Mouse (Mus musculus) left cerebral cortex, adult 2 months (tissue): ENCODE data around the gene Gnaq. TPM values are rescaled to one million over a fixed set of nuclear protein-coding genes. Genes with fewer than 3 reads are reported as not detected.

ENCODE experiments used
- DNase-seq, 2 experiments: peaks; one replicate each; pipeline ENCODE4 v3.0.0; 2021 to 2022; ENCODE audit warnings: low spot score in 2 of 2, mixed read lengths in 1 of 2; ENCODE audit errors: extremely low spot score in 1 of 2
- H3K27ac ChIP-seq: fragments of 200-600 bp; 2 replicates; pipeline ENCODE4 v1.8.1; 2022
- H3K4me3 ChIP-seq: fragments of 200-600 bp; 2 replicates; pipeline ENCODE4 v1.8.1; 2022
- CTCF ChIP-seq: fragments of 200-600 bp; IDR thresholded peaks from 2 replicates; pipeline ENCODE4 v1.8.1; 2022; ENCODE audit warnings: antibody characterized with exemption, mild to moderate bottlenecking, moderate library complexity
- intact Hi-C: fragments of 180-260 bp; cut with DNase I; formaldehyde crosslinking; loops from one replicate; pipeline ENCODE4 v1.15.1; 2025
- total RNA-seq, 2 experiments: library from RNA; stranded (reverse); gene quantifications; 2 replicates each; pipeline ENCODE4 v1.2.3; 2021

Gnaq gene
- total RNA-seq, 2 experiments from 2014 or later, result 164 to 172 TPM

- Histone ChIP-seq H3K27ac (no peak overlapping the region), H3K4me3 (no peak overlapping the region)
- intact Hi-C loops, result no loop called here
- TF ChIP-seq CTCF, result no peak
- DNase-seq, result no peak
Measured at GRCm38 (mm10) chr19:16209616-16210015, 77.0 kb downstream of the Gnaq start.

GRCm38 (mm10) chr19:16214946-16215345 lies 82.3 kb downstream of the Gnaq start:
- no peak for DNase-seq
- H3K4me3 ChIP-seq, result no peak overlapping the region
- H3K27ac ChIP-seq, result no peak overlapping the region
- TF ChIP-seq CTCF, result no peak
- intact Hi-C loops, result no loop called here

GRCm38 (mm10) chr19:16215430-16216016 lies 82.9 kb downstream of the Gnaq start:
- no peak for DNase-seq
- no peak overlapping the region for H3K27ac ChIP-seq
- intact Hi-C loops, result no loop called here
- no peak overlapping the region for H3K4me3 ChIP-seq
- TF ChIP-seq CTCF, result no peak

GRCm38 (mm10) chr19:16219978-16220377 lies 87.3 kb downstream of the Gnaq start:
- intact Hi-C loops, result no loop called here
- peak overlapping the region; percentile 15; the same call in 1 of the 2 replicates for H3K27ac ChIP-seq
- no peak overlapping the region for H3K4me3 ChIP-seq
- TF ChIP-seq CTCF, result no peak
- no peak for DNase-seq

GRCm38 (mm10) chr19:16222526-16222925 lies 89.9 kb downstream of the Gnaq start:
- DNase-seq, result no peak
- intact Hi-C loops, result no loop called here

GRCm38 (mm10) chr19:16223126-16223525 lies 90.5 kb downstream of the Gnaq start:
- Histone ChIP-seq H3K27ac (no peak overlapping the region), H3K4me3 (no peak overlapping the region)
- no peak for DNase-seq
- intact Hi-C loops, result no loop called here
- no peak for TF ChIP-seq CTCF

More at GRCm38 (mm10) chr19:16222526-16222925, 89.9 kb downstream of the Gnaq start:
- no peak for TF ChIP-seq CTCF
- Histone ChIP-seq H3K4me3 (no peak overlapping the region), H3K27ac (no peak overlapping the region)

GRCm38 (mm10) chr19:16224831-16225230 lies 92.2 kb downstream of the Gnaq start:
- TF ChIP-seq CTCF, result no peak
- Histone ChIP-seq H3K4me3 (no peak overlapping the region), H3K27ac (no peak overlapping the region)
- intact Hi-C loops, result no loop called here
- no peak for DNase-seq

- no peak for TF ChIP-seq CTCF
- DNase-seq, result no peak
- H3K27ac ChIP-seq, result no peak overlapping the region
- intact Hi-C loops, result no loop called here
- H3K4me3 ChIP-seq, result no peak overlapping the region
Measured at GRCm38 (mm10) chr19:16231584-16231983, 99.0 kb downstream of the Gnaq start.

- no peak for DNase-seq
- intact Hi-C loops, result no loop called here
- Histone ChIP-seq H3K4me3 (no peak overlapping the region), H3K27ac (no peak overlapping the region)
- no peak for TF ChIP-seq CTCF
Measured at GRCm38 (mm10) chr19:16235594-16235993, 103.0 kb downstream of the Gnaq start.

GRCm38 (mm10) chr19:16237034-16237433 lies 104.4 kb downstream of the Gnaq start:
- DNase-seq, result no peak
- intact Hi-C loops, result no loop called here

GRCm38 (mm10) chr19:16238072-16238471 lies 105.4 kb downstream of the Gnaq start:
- intact Hi-C loops, result no loop called here
- no peak overlapping the region for H3K4me3 ChIP-seq
- H3K27ac ChIP-seq, result no peak overlapping the region
- DNase-seq, result no peak
- TF ChIP-seq CTCF, result no peak

More at GRCm38 (mm10) chr19:16237034-16237433, 104.4 kb downstream of the Gnaq start:
- TF ChIP-seq CTCF, result no peak
- H3K4me3 ChIP-seq, result no peak overlapping the region
- no peak overlapping the region for H3K27ac ChIP-seq

GRCm38 (mm10) chr19:16238512-16238911 lies 105.9 kb downstream of the Gnaq start:
- no peak overlapping the region for H3K27ac ChIP-seq
- DNase-seq, result no peak
- intact Hi-C loops, result no loop called here
- H3K4me3 ChIP-seq, result no peak overlapping the region
- no peak for TF ChIP-seq CTCF

- TF ChIP-seq CTCF, result no peak
- intact Hi-C loops, result no loop called here
- H3K27ac ChIP-seq, result peak overlapping the region; percentile 22; the same call in 1 of the 2 replicates
Measured at GRCm38 (mm10) chr19:16242708-16243107, 110.1 kb downstream of the Gnaq start.

More at GRCm38 (mm10) chr19:16242708-16243107, 110.1 kb downstream of the Gnaq start:
- DNase-seq, result no peak
- no peak overlapping the region for H3K4me3 ChIP-seq
